Mouse (Mus musculus): ENCODE measurements around the gene Fkbp15. TPM values are rescaled to one million over a fixed set of nuclear protein-coding genes. Genes with fewer than 3 reads are reported as not detected.
A peak's percentile ranks its signal among the peaks of the same experiment; 100 is the strongest.

The Fkbp15 gene
- 18.5 and 22.1 TPM in 2 replicates for polyA plus RNA-seq (2011; ENCODE audit: insufficient read depth, insufficient read length, low read depth, missing spikeins)

GRCm38 (mm10) chr4:62360088-62360804, at the start of gene Fkbp15, which contains the start of gene Slc31a1:
Fkbp15 (minus strand) TSS chr4:62360548.
Slc31a1 (plus strand) TSS chr4:62360727.
- H3K27ac ChIP-seq (ENCODE audit: insufficient read depth, low read length), result peak within 1 kb of the TSS; percentile 24; the same call in 1 of the 2 replicates
- H3K27me3 ChIP-seq (ENCODE audit: control insufficient read depth, insufficient read depth, low read length, poor library complexity, severe bottlenecking), result no peaks in the 10 kb centered on the region
- TF ChIP-seq POLR2A (IDR thresholded peaks at IDR 0.05; ENCODE audit: insufficient read depth, low read length) (peak; percentile 94), CTCF (IDR thresholded peaks at IDR 0.05; ENCODE audit: low read depth, low read length) (no peak), EP300 (IDR thresholded peaks at IDR 0.05; ENCODE audit: insufficient read depth, low read depth, low read length) (0 out of 2 replicates have a peak, but pooled peaks have one; percentile 1)
- peak within 1 kb of the TSS; percentile 76 for H3K9ac ChIP-seq (ENCODE audit: low read depth, poor library complexity, severe bottlenecking)
- H3K4me3 ChIP-seq (ENCODE audit: low read depth, low read length), result peak within 1 kb of the TSS; percentile 92
- H3K9me3 ChIP-seq (replicated peaks; ENCODE audit: control insufficient read depth, insufficient read depth, low read length, poor library complexity, severe bottlenecking), result no peaks in the 10 kb centered on the region
- no peaks in the 10 kb centered on the region for H3K4me1 ChIP-seq (ENCODE audit: control insufficient read depth, insufficient read depth, low read length)
- no peaks in the 10 kb centered on the region for H3K36me3 ChIP-seq (ENCODE audit: control insufficient read depth, insufficient read depth, low read length, poor library complexity, severe bottlenecking)

GRCm38 (mm10) chr4:62409615-62410014, 49.3 kb upstream of the Fkbp15 start:
- peaks cover 40% of the 10 kb centered on the region for H3K36me3 ChIP-seq (ENCODE audit: control insufficient read depth, insufficient read depth, low read length, poor library complexity, severe bottlenecking)
- TF ChIP-seq CTCF (IDR thresholded peaks at IDR 0.05; ENCODE audit: low read depth, low read length) (no peak), EP300 (IDR thresholded peaks at IDR 0.05; ENCODE audit: insufficient read depth, low read depth, low read length) (no peak), POLR2A (IDR thresholded peaks at IDR 0.05; ENCODE audit: insufficient read depth, low read length) (no peak)

GRCm38 (mm10) chr4:62408601-62409282, 48.4 kb upstream of the Fkbp15 start, which contains the start of the genes Cdc26 and Prpf4:
Cdc26 (minus strand) TSS chr4:62408642.
Prpf4 (plus strand) TSS chr4:62408797.
- TF ChIP-seq CTCF (IDR thresholded peaks at IDR 0.05; ENCODE audit: low read depth, low read length) (no peak), POLR2A (IDR thresholded peaks at IDR 0.05; ENCODE audit: insufficient read depth, low read length) (peak; percentile 82), EP300 (IDR thresholded peaks at IDR 0.05; ENCODE audit: insufficient read depth, low read depth, low read length) (no peak)
- H3K36me3 ChIP-seq (ENCODE audit: control insufficient read depth, insufficient read depth, low read length, poor library complexity, severe bottlenecking), result peaks cover 34% of the 10 kb centered on the region
- peak within 1 kb of the TSS; percentile 38 for H3K27ac ChIP-seq (ENCODE audit: insufficient read depth, low read length)
- no peaks in the 10 kb centered on the region for H3K27me3 ChIP-seq (ENCODE audit: control insufficient read depth, insufficient read depth, low read length, poor library complexity, severe bottlenecking)
- peak within 1 kb of the TSS; percentile 89 for H3K4me3 ChIP-seq (ENCODE audit: low read depth, low read length)
- H3K9ac ChIP-seq (ENCODE audit: low read depth, poor library complexity, severe bottlenecking), result peak within 1 kb of the TSS; percentile 72
- no peaks in the 10 kb centered on the region for H3K4me1 ChIP-seq (ENCODE audit: control insufficient read depth, insufficient read depth, low read length)
- H3K9me3 ChIP-seq (replicated peaks; ENCODE audit: control insufficient read depth, insufficient read depth, low read length, poor library complexity, severe bottlenecking), result peaks cover 9% of the 10 kb centered on the region

More at GRCm38 (mm10) chr4:62409615-62410014, 49.3 kb upstream of the Fkbp15 start:
- Histone ChIP-seq H3K9me3 (replicated peaks; ENCODE audit: control insufficient read depth, insufficient read depth, low read length, poor library complexity, severe bottlenecking) (peaks cover 9% of the 10 kb centered on the region), H3K27me3 (ENCODE audit: control insufficient read depth, insufficient read depth, low read length, poor library complexity, severe bottlenecking) (no peaks in the 10 kb centered on the region), H3K9ac (ENCODE audit: low read depth, poor library complexity, severe bottlenecking) (peak overlapping the region; percentile 72), H3K27ac (ENCODE audit: insufficient read depth, low read length) (peak overlapping the region; percentile 3; the same call in 1 of the 2 replicates), H3K4me1 (ENCODE audit: control insufficient read depth, insufficient read depth, low read length) (no peaks in the 10 kb centered on the region), H3K4me3 (ENCODE audit: low read depth, low read length) (peak overlapping the region; percentile 87)

DNA sequence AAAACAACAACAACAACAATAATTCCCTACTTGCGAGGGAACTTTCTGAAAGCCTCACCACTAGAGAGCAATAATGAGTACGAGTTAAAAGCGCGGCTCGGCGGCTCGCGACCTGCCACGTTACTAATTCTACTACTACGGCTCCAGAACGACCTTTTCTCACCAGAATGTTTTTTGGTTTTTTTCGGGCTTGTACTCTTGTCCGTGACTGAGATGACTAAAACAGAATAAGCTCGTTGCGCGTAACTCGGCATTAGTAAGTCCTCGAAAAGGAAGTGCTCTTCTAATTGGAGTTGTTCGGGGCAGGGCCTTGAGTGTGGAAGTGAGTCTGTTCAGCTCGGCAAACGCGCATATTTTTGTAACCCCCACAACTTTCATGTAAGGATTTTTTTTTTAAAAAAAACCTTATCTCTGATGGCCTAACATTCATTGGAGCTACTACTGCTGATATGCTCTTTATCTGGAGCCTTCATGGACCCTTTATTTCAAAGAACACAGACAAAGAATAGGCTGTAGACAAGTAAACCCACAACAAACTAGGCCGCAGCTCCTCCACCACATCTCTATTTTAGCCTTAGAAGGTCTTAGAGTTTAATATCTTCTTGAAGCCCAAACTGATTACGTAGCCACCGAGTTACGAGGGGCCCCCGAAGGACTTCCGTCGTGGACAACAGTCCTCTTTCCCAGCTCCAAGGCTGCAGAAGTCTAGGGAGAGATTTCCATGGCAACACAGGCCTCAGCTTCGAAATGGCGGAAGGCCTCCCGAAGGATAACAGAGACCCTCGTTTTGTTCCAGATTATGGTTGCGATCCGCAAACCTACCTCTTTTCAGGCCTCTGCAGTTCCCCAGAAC, 47.6 kb upstream of the Fkbp15 start:
- Histone ChIP-seq H3K36me3 (ENCODE audit: control insufficient read depth, insufficient read depth, low read length, poor library complexity, severe bottlenecking) (peaks cover 28% of the 10 kb centered on the region), H3K4me3 (ENCODE audit: low read depth, low read length) (peak overlapping the region; percentile 89), H3K4me1 (ENCODE audit: control insufficient read depth, insufficient read depth, low read length) (no peaks in the 10 kb centered on the region), H3K9ac (ENCODE audit: low read depth, poor library complexity, severe bottlenecking) (peak overlapping the region; percentile 64), H3K9me3 (replicated peaks; ENCODE audit: control insufficient read depth, insufficient read depth, low read length, poor library complexity, severe bottlenecking) (peaks cover 9% of the 10 kb centered on the region), H3K27me3 (ENCODE audit: control insufficient read depth, insufficient read depth, low read length, poor library complexity, severe bottlenecking) (no peaks in the 10 kb centered on the region), H3K27ac (ENCODE audit: insufficient read depth, low read length) (peak overlapping the region; percentile 38; the same call in 1 of the 2 replicates)
- TF ChIP-seq POLR2A (IDR thresholded peaks at IDR 0.05; ENCODE audit: insufficient read depth, low read length), result no peak
- TF ChIP-seq CTCF (IDR thresholded peaks at IDR 0.05; ENCODE audit: low read depth, low read length), result peak; percentile 21

GRCm38 (mm10) chr4:62406133-62406532, 45.8 kb upstream of the Fkbp15 start:
- TF ChIP-seq POLR2A (IDR thresholded peaks at IDR 0.05; ENCODE audit: insufficient read depth, low read length) (no peak), EP300 (IDR thresholded peaks at IDR 0.05; ENCODE audit: insufficient read depth, low read depth, low read length) (no peak), CTCF (IDR thresholded peaks at IDR 0.05; ENCODE audit: low read depth, low read length) (no peak)
- Histone ChIP-seq H3K4me1 (ENCODE audit: control insufficient read depth, insufficient read depth, low read length) (no peaks in the 10 kb centered on the region), H3K9me3 (replicated peaks; ENCODE audit: control insufficient read depth, insufficient read depth, low read length, poor library complexity, severe bottlenecking) (peaks cover under 1% of the 10 kb centered on the region; the same call in 1 of the 2 replicates), H3K9ac (ENCODE audit: low read depth, poor library complexity, severe bottlenecking) (no peak overlapping the region), H3K36me3 (ENCODE audit: control insufficient read depth, insufficient read depth, low read length, poor library complexity, severe bottlenecking) (peaks cover 30% of the 10 kb centered on the region), H3K27ac (ENCODE audit: insufficient read depth, low read length) (no peak overlapping the region), H3K27me3 (ENCODE audit: control insufficient read depth, insufficient read depth, low read length, poor library complexity, severe bottlenecking) (no peaks in the 10 kb centered on the region), H3K4me3 (ENCODE audit: low read depth, low read length) (no peak overlapping the region)
